Mouse (Mus musculus): ENCODE measurements around the gene Ppp1r1c. TPM values are rescaled to one million over a fixed set of nuclear protein-coding genes. Genes with fewer than 3 reads are reported as not detected.

Gene Ppp1r1c
- polyA plus RNA-seq (2016; fragmentation: Nextera tagmentation; extraction: Ambion mirVana) = not detected in 2 replicates

DNA sequence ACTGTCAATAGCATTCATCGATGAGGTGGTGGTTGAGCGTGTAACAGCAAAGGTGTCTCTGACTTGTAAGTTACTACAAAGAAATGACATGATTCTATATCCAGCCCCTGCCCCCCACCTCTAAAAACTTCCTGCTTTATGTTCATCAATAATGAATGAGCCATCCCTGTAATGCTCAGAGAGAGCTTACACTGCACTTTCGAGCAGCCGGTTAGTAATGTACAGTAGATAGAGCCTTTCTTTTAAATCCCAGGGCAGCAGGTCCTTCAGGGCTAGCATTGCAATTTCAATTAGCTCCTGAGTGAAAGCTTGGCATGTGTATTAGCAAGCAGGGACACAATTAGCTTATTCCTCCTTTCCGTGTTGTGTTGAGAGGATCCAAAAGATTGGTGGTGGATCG lies at the start of gene Ppp1r1c:
TSS of gene Ppp1r1c (plus strand) at position 206 of the 400 bp plus-strand sequence.
- H3K27me3 ChIP-seq (ENCODE audit: poor library complexity, severe bottlenecking) = no peaks in the 10 kb centered on the region
- no peaks in the 10 kb centered on the region for H3K4me1 ChIP-seq
- H3K9me3 ChIP-seq = no peaks in the 10 kb centered on the region
- no peak for DNase-seq (ENCODE audit: extremely low spot score, low spot score)
- H3K27ac ChIP-seq = no peak within 1 kb of the TSS
- no peaks in the 10 kb centered on the region for H3K36me3 ChIP-seq (replicated peaks)
- 93% methylated on average over 6 of the region's 6 CpGs for WGBS
- no peak within 1 kb of the TSS for H3K4me3 ChIP-seq

DNA sequence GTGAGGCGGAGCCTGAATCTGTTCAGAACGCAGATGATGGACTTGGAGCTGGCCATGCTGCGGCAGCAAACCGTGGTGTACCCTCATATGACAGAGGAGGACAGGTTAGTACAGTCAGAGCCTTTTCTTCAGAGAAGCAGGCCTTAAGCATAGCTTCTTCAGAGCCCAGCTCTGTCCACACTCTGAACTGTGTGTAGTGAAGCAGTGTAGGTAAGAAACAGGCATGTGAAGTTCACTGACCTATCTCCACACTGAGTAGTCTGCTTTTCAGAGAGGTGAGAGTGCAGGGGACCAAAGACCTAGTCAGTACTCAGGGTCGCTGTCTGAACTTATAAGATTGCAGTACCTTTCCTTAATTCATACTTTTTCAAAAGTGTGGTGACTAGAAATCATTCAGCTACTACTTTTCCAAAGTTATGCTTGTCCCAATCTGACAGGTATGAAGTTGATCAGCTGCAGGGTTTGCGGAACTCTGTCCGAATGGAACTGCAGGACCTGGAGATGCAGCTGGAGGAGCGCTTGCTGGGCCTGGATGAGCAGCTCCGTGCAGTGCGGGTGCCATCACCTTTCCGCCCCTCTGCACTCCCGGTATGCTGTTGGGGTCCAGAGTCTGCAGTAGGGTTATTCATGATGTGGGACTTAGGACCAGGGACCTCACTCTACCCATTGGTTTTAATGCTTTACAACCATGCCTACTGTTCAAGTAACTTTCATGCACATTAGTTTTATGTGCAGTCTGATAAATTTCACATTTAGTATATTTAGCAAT lies 47.0 kb upstream of the Ppp1r1c start:
- no peaks in the 10 kb centered on the region for H3K27me3 ChIP-seq (ENCODE audit: poor library complexity, severe bottlenecking)
- H3K4me3 ChIP-seq = no peak overlapping the region
- no peak overlapping the region for H3K27ac ChIP-seq
- WGBS = 71% methylated on average over 12 of the region's 12 CpGs
- no peak for DNase-seq (ENCODE audit: extremely low spot score, low spot score)
- H3K9me3 ChIP-seq = no peaks in the 10 kb centered on the region
- H3K36me3 ChIP-seq (replicated peaks) = peaks cover 35% of the 10 kb centered on the region
- peaks cover 24% of the 10 kb centered on the region for H3K4me1 ChIP-seq

DNA sequence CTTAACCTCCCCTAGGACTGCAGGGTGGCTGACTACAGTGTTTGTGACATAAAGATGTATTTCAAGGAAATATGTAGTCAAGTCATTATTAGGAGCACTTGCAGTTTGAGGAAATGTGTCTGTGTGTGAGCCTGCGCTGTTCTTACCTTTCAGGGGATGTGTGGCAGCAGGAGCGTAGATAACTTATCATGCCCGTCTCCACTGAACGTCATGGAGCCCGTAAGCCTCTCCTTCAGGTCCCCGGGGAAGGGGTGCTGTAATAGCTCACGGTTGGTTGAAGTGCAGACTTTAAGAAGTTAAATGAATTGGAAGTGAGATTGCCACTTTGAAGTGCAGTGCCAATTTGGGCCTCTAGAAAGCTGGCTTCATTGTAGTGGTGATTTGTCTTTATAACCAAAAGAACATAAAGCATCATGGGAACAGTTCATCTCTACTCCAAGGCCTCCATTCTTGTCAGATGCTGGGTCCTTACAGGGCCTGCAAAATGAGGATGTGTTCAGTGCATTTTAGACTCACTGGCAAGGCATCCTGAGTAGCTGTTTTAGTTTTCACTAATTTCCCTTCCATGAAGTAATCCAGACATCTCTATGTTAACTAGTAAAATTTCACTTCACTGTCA lies 46.0 kb upstream of the Ppp1r1c start:
- DNase-seq (ENCODE audit: extremely low spot score, low spot score) = no peak
- peaks cover 26% of the 10 kb centered on the region for H3K4me1 ChIP-seq
- no peak overlapping the region for H3K27ac ChIP-seq
- 61% methylated on average over 7 of the region's 7 CpGs for WGBS
- H3K4me3 ChIP-seq = no peak overlapping the region
- no peaks in the 10 kb centered on the region for H3K9me3 ChIP-seq
- no peaks in the 10 kb centered on the region for H3K27me3 ChIP-seq (ENCODE audit: poor library complexity, severe bottlenecking)
- peaks cover 35% of the 10 kb centered on the region for H3K36me3 ChIP-seq (replicated peaks)

DNA sequence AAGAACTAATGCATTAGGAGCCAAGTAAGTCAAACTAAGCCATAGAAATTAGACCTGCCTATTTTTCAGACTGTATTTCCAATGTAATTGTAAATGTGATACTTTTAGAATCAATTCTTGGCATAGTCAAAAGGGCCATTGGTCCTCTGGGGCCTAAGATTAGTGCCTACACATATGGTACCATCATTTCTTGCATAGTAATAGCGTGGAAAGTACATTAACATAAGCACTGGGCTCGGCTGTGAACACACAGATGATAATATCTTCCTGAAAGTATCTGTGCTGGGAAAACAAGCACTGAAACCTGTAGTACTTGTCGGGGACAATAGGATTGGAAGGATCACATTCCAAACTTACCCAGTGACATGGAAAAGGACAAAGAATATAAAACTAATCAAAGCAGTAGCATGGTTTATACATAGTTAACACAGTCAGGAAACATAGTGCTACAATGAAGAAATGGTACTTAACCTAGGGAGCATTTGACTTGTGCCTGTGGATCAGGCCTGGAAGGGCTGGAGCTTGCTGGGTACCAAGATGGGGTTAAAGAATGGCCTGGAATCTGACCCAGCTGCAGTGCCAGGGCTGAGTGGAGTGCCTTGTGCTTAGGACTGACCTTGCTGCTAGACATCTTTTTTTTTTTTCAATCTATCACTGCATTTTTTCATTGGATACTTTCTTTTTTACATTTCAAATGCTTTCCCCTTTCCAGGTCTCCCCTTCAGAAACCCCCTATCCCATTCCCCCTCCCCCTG lies 42.9 kb upstream of the Ppp1r1c start:
- H3K36me3 ChIP-seq (replicated peaks) = peaks cover 20% of the 10 kb centered on the region
- no peak for DNase-seq (ENCODE audit: extremely low spot score, low spot score)
- 86% methylated on average over 3 of the region's 3 CpGs for WGBS
- H3K4me3 ChIP-seq = no peak overlapping the region
- H3K27ac ChIP-seq = no peak overlapping the region
- H3K9me3 ChIP-seq = no peaks in the 10 kb centered on the region
- peaks cover 27% of the 10 kb centered on the region for H3K4me1 ChIP-seq
- no peaks in the 10 kb centered on the region for H3K27me3 ChIP-seq (ENCODE audit: poor library complexity, severe bottlenecking)

DNA sequence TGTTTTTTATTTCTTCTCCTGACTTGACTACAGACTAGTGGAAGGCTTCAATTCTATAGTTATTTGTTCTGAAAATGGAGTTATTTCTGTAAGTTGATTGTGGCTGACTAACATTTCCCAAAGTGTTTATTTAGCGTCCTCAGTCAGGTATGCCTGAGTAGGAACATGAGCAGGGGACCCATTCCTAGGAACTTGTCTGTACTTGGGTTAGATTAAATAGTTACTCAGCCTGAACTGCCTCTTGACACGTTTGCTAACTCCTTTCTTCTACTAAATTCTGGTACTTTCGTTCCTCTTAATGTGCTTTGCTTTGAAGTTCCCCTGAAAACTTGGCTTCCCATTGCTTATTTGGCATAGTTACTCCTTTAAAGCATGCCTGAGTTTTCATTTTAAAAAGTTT lies 42.1 kb upstream of the Ppp1r1c start:
- H3K27me3 ChIP-seq (ENCODE audit: poor library complexity, severe bottlenecking) = no peaks in the 10 kb centered on the region
- no peak overlapping the region for H3K4me3 ChIP-seq
- H3K9me3 ChIP-seq = no peaks in the 10 kb centered on the region
- H3K27ac ChIP-seq = no peak overlapping the region
- H3K36me3 ChIP-seq (replicated peaks) = peaks cover 17% of the 10 kb centered on the region
- DNase-seq (ENCODE audit: extremely low spot score, low spot score) = no peak
- peaks cover 25% of the 10 kb centered on the region for H3K4me1 ChIP-seq
- 68% methylated on average over 3 of the region's 3 CpGs for WGBS

DNA sequence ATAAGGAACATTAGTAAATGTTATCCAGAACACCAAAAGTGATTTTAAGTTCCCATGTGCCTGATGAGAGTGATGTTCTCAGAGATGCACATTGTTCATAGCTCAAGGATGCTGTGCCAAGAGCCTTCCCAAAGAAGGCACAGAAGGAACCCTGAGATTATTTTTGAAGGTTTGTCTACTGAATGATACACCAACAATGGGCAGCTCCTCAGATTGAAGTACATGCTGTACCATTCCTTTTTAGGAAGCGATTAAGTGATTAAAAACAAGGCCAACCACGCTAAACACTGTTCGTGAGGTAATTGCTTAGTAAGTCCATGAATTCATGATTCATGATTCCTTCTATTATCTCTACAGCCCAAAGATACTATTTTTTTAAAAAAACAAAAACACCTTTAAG lies 32.3 kb upstream of the Ppp1r1c start:
- DNase-seq (ENCODE audit: extremely low spot score, low spot score) = no peak
- 0 out of 2 replicates have a peak, but pooled peaks cover 3% of the 10 kb centered on the region for H3K36me3 ChIP-seq (replicated peaks)
- no peaks in the 10 kb centered on the region for H3K27me3 ChIP-seq (ENCODE audit: poor library complexity, severe bottlenecking)
- H3K4me3 ChIP-seq = no peak overlapping the region
- H3K27ac ChIP-seq = no peak overlapping the region
- no peaks in the 10 kb centered on the region for H3K4me1 ChIP-seq
- WGBS = 90% methylated on average over 3 of the region's 3 CpGs
- H3K9me3 ChIP-seq = no peaks in the 10 kb centered on the region

DNA sequence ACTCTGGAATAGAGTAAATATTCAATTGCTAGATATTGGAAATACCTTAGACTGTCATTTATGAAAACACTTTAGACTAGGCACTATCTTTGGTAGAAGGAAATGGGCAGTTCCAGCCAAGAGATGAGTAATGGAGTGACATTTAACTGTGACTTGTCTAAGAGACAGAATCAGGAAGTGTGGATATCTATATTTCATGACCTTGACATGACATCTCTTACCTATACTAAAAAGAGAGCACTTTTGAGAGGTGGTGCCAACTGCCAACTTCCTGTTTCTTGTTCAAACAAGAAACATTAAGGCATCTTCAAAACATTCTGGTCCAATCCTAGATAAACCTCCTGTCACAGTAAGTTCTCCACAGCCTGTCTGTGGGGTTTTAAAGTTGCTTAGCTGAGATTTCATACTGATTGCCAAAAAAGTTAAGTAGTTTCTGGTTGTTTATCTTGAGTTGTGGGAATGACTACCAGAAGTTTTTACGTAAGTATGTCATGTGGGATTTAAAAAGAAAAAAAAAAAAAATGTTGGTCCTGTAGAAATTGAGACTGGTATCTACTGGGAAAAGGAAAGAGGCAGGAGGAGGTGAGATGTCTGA lies 29.8 kb upstream of the Ppp1r1c start:
- no peaks in the 10 kb centered on the region for H3K4me1 ChIP-seq
- no peaks in the 10 kb centered on the region for H3K36me3 ChIP-seq (replicated peaks)
- no peak overlapping the region for H3K27ac ChIP-seq
- H3K9me3 ChIP-seq = no peaks in the 10 kb centered on the region
- DNase-seq (ENCODE audit: extremely low spot score, low spot score) = no peak
- H3K4me3 ChIP-seq = no peak overlapping the region
- no peaks in the 10 kb centered on the region for H3K27me3 ChIP-seq (ENCODE audit: poor library complexity, severe bottlenecking)
- WGBS = 96% methylated on average over 1 of the region's 1 CpGs

DNA sequence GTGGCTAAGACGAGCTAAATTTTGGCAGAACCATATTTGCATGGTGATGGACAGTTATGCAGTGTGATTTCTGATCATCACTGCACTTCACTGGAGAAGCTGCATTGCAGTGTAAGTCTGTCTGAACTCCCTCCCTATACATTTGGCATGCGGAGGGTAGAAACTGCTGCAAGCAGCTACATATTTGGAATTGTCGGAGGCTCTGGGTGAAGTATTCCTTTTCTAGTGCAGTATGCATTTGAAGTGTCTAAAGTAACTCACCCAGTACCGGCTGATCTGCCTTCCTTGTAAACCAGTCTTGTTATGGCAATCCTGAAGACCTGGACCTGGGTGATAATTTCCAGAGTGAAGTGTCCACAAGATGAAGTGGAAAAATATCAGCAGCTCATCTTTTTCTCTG lies 25.9 kb upstream of the Ppp1r1c start:
- no peak overlapping the region for H3K27ac ChIP-seq
- no peaks in the 10 kb centered on the region for H3K27me3 ChIP-seq (ENCODE audit: poor library complexity, severe bottlenecking)
- no peak overlapping the region for H3K4me3 ChIP-seq
- H3K4me1 ChIP-seq = no peaks in the 10 kb centered on the region
- WGBS = 92% methylated on average over 4 of the region's 4 CpGs
- H3K36me3 ChIP-seq (replicated peaks) = no peaks in the 10 kb centered on the region
- no peak for DNase-seq (ENCODE audit: extremely low spot score, low spot score)
- H3K9me3 ChIP-seq = no peaks in the 10 kb centered on the region

DNA sequence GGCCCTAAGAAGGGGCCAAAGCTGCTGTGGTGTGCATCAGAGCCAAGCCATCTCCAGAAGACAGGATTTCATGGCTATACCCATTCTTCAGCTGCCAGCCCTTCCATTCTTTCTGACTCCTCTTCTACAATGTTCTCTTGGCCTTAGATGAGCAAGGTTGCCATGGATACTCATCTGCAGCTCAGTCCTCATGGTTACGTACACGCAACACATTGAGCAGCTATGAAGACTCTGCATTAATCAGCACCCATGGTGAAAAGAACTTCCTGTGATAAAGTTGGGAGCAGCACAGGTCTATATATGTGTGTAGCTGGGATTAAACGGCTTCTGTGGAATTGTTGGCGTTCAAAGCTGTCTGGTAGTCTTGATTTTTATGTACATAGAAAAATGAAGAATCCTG lies 24.3 kb upstream of the Ppp1r1c start:
- H3K4me1 ChIP-seq = no peaks in the 10 kb centered on the region
- H3K4me3 ChIP-seq = no peak overlapping the region
- 90% methylated on average over 4 of the region's 4 CpGs for WGBS
- no peaks in the 10 kb centered on the region for H3K36me3 ChIP-seq (replicated peaks)
- H3K9me3 ChIP-seq = no peaks in the 10 kb centered on the region
- no peaks in the 10 kb centered on the region for H3K27me3 ChIP-seq (ENCODE audit: poor library complexity, severe bottlenecking)
- DNase-seq (ENCODE audit: extremely low spot score, low spot score) = no peak
- no peak overlapping the region for H3K27ac ChIP-seq

DNA sequence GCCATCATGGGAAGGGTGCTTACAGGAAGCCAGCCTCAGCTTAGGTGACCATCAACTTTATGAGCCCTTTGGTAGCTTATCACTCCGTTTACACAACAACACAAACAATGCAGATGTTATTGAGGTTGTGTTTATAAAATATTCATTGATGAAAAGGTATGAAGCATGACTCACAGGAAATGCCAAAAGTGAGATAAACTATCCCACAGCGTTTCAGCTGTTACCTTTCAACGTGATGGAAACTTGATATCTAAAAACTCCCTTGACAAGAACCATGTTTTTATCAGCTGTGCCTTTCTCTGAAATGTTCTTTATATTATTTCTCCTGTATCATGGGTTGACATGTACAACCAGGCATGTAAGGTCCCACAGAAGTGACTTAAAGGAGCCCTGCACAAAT lies 16.7 kb upstream of the Ppp1r1c start:
- Histone ChIP-seq H3K4me1 (no peaks in the 10 kb centered on the region), H3K36me3 (replicated peaks) (no peaks in the 10 kb centered on the region), H3K4me3 (no peak overlapping the region), H3K27ac (no peak overlapping the region), H3K9me3 (no peaks in the 10 kb centered on the region), H3K27me3 (ENCODE audit: poor library complexity, severe bottlenecking) (no peaks in the 10 kb centered on the region)
- 87% methylated on average over 3 of the region's 3 CpGs for WGBS
- no peak for DNase-seq (ENCODE audit: extremely low spot score, low spot score)

DNA sequence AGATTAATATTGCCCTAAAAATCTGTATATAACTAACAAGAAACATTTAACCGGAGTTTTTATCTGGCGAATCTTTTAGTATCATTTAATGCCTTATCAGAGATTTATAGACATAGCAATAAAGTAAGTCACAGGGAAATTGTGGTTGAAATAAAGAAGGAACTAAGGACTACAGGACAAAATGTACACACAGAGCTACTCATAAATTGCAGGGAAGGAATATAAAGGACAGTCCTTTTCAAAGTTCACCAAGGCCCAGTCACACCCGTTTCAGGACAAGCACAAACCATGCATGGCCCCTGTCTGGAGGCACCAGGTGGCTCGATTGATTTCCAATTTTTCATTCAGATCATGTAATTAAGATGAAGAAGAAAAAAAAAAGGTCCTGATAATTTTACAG lies 12.4 kb upstream of the Ppp1r1c start:
- Histone ChIP-seq H3K4me1 (no peaks in the 10 kb centered on the region), H3K27ac (no peak overlapping the region), H3K36me3 (replicated peaks) (no peaks in the 10 kb centered on the region), H3K9me3 (no peaks in the 10 kb centered on the region), H3K27me3 (ENCODE audit: poor library complexity, severe bottlenecking) (no peaks in the 10 kb centered on the region), H3K4me3 (no peak overlapping the region)
- no peak for DNase-seq (ENCODE audit: extremely low spot score, low spot score)
- 91% methylated on average over 4 of the region's 4 CpGs for WGBS

DNA sequence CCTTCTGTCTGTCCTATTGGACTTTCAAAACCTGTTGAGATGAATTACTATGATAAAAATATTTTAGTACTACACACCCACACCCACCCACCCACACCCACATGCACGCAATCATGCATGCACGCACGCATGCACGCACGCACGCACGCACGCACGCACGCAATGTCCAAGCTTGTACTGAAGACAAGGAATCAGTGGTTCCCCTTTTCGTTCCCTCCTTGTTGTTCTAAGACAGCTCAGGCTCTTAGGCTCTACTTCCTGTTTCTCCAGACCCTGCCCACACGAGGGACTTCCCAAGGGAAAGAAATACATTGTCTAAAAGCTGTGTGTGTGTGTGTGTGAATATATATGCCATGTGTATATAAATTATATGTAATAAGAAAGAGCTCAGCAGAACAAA lies 11.6 kb upstream of the Ppp1r1c start:
- H3K36me3 ChIP-seq (replicated peaks) = no peaks in the 10 kb centered on the region
- H3K4me3 ChIP-seq = no peak overlapping the region
- no peak for DNase-seq (ENCODE audit: extremely low spot score, low spot score)
- H3K9me3 ChIP-seq = no peaks in the 10 kb centered on the region
- WGBS = 95% methylated on average over 12 of the region's 12 CpGs
- no peaks in the 10 kb centered on the region for H3K27me3 ChIP-seq (ENCODE audit: poor library complexity, severe bottlenecking)
- no peaks in the 10 kb centered on the region for H3K4me1 ChIP-seq
- no peak overlapping the region for H3K27ac ChIP-seq

All from forebrain, embryonic 10.5 days (tissue).